Mouse (Mus musculus): Measurements from ENCODE around the gene Ptch1. TPM values are rescaled to one million over a fixed set of nuclear protein-coding genes. Genes with fewer than 3 reads are reported as not detected.

Ptch1 gene
- polyA plus RNA-seq, 1 experiment from 2014 or later, result 32.1 TPM

DNA sequence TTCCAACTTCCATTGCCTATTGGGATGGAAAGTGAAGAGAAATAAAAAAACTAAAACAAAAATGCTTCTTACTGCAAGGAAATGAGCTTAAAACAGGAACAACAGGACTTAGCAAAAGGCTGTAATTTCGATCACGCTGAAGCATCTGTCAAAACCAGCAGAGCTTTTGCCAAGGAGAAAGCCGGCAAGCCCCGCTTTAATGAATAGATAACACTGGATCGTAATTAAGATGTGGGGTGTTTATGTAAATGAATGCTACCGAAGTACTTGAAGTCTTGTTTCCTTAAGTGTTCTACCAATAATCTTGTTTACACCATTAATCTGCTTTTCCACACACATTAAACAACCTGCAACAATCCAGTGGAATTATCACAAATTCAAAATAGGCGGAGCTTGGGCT is 28.1 kb downstream of the Ptch1 start:
- no peak for ATAC-seq (ENCODE audit: insufficient read depth, low FRiP score, low read depth)
- no peak overlapping the region for H3K27ac ChIP-seq
- H3K9me3 ChIP-seq, result no peaks in the 10 kb centered on the region
- WGBS, result 54% methylated on average over 7 of the region's 7 CpGs
- no peaks in the 10 kb centered on the region for H3K27me3 ChIP-seq (replicated peaks)
- no peak overlapping the region for H3K4me3 ChIP-seq (replicated peaks)
- H3K4me2 ChIP-seq, result no peak overlapping the region
- H3K36me3 ChIP-seq, result peaks cover 33% of the 10 kb centered on the region
- H3K4me1 ChIP-seq, result peaks cover 23% of the 10 kb centered on the region; the same call in 1 of the 2 replicates
- H3K9ac ChIP-seq, result no peak overlapping the region

GRCm38 (mm10) chr13:63544967-63545253 is 28.5 kb downstream of the Ptch1 start:
- WGBS, result 24% methylated on average over 5 of the region's 5 CpGs
- H3K36me3 ChIP-seq, result peaks cover 36% of the 10 kb centered on the region
- ATAC-seq (ENCODE audit: insufficient read depth, low FRiP score, low read depth), result no peak

DNA sequence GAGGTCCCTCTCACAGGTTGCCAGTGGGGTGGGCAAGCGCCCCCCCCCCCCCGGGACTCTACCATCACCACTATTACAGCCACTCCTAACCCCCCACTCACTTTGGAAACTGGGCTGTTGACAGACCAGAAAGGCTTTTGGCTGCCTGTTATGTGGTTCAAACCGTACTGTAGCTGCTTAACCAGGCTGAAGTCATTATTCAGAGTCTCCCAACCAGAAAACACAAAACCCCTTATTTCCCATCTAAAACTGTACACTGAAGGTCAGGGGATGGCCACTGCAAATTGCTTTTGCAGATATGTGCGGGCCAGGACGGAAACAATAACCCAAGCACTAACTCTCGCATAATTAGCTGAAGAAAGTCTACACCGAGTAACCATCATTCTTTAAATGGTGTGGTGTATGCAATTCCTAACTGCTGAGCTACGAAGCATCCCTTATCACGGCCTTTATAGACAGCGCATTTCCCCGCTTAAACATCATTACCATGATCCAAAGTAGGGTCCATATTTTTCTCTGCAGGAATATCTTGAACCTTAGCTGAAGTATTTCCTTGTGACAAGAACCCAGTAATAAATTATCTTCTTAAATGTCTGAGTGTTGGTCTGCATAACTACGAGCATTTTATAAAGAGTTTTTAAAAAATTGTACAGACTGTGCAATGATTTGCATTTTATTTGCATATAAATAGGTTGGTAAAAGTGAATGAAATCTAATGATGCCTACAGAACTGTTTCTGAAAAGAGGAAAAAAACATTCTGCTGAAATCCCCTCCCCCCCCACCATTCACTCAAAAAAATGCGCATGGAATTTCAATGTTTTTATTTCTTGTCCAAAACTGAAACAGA is 29.1 kb downstream of the Ptch1 start:
- ATAC-seq (ENCODE audit: insufficient read depth, low FRiP score, low read depth), result no peak
- no peak overlapping the region for H3K27ac ChIP-seq
- no peak overlapping the region for H3K4me2 ChIP-seq
- H3K9me3 ChIP-seq, result no peaks in the 10 kb centered on the region
- H3K36me3 ChIP-seq, result peaks cover 41% of the 10 kb centered on the region
- WGBS, result 59% methylated on average over 13 of the region's 13 CpGs
- peaks cover 15% of the 10 kb centered on the region; the same call in 1 of the 2 replicates for H3K4me1 ChIP-seq
- no peak overlapping the region for H3K4me3 ChIP-seq (replicated peaks)
- no peak overlapping the region for H3K9ac ChIP-seq
- no peaks in the 10 kb centered on the region for H3K27me3 ChIP-seq (replicated peaks)

More at GRCm38 (mm10) chr13:63544967-63545253, 28.5 kb downstream of the Ptch1 start:
- no peak overlapping the region for H3K9ac ChIP-seq
- no peak overlapping the region for H3K27ac ChIP-seq
- H3K4me1 ChIP-seq, result peaks cover 20% of the 10 kb centered on the region; the same call in 1 of the 2 replicates
- H3K4me2 ChIP-seq, result no peak overlapping the region
- no peaks in the 10 kb centered on the region for H3K27me3 ChIP-seq (replicated peaks)
- no peaks in the 10 kb centered on the region for H3K9me3 ChIP-seq
- no peak overlapping the region for H3K4me3 ChIP-seq (replicated peaks)

- 0 out of 2 replicates have a peak, but pooled peaks cover 7% of the 10 kb centered on the region for H3K4me1 ChIP-seq
- H3K27me3 ChIP-seq (replicated peaks), result no peaks in the 10 kb centered on the region
- WGBS, result 49% methylated on average over 6 of the region's 6 CpGs
- ATAC-seq (ENCODE audit: insufficient read depth, low FRiP score, low read depth), result no peak
- H3K36me3 ChIP-seq, result peaks cover 50% of the 10 kb centered on the region
- no peak overlapping the region for H3K27ac ChIP-seq
- H3K4me3 ChIP-seq (replicated peaks), result no peak overlapping the region
- no peaks in the 10 kb centered on the region for H3K9me3 ChIP-seq
- H3K9ac ChIP-seq, result no peak overlapping the region
- H3K4me2 ChIP-seq, result no peak overlapping the region
Observed at GRCm38 (mm10) chr13:63543459-63543858, 29.9 kb downstream of the Ptch1 start.

- Histone ChIP-seq H3K27ac (no peak overlapping the region), H3K4me3 (replicated peaks) (no peak overlapping the region), H3K9me3 (no peaks in the 10 kb centered on the region), H3K4me1 (0 out of 2 replicates have a peak, but pooled peaks cover 4% of the 10 kb centered on the region), H3K36me3 (peaks cover 55% of the 10 kb centered on the region), H3K9ac (no peak overlapping the region), H3K4me2 (no peak overlapping the region), H3K27me3 (replicated peaks) (no peaks in the 10 kb centered on the region)
- 76% methylated on average over 3 of the region's 3 CpGs for WGBS
- no peak for ATAC-seq (ENCODE audit: insufficient read depth, low FRiP score, low read depth)
Observed at GRCm38 (mm10) chr13:63542796-63543384, 30.5 kb downstream of the Ptch1 start.

- Histone ChIP-seq H3K4me2 (no peak overlapping the region), H3K4me1 (0 out of 2 replicates have a peak, but pooled peaks cover 4% of the 10 kb centered on the region), H3K36me3 (peaks cover 62% of the 10 kb centered on the region), H3K4me3 (replicated peaks) (no peak overlapping the region), H3K27ac (no peak overlapping the region), H3K9ac (no peak overlapping the region), H3K9me3 (no peaks in the 10 kb centered on the region), H3K27me3 (replicated peaks) (no peaks in the 10 kb centered on the region)
- ATAC-seq (ENCODE audit: insufficient read depth, low FRiP score, low read depth), result no peak
Observed at GRCm38 (mm10) chr13:63541510-63541909, 31.9 kb downstream of the Ptch1 start.

GRCm38 (mm10) chr13:63540584-63540983 is 32.8 kb downstream of the Ptch1 start:
- 81% methylated on average over 12 of the region's 12 CpGs for WGBS
- H3K9me3 ChIP-seq, result no peaks in the 10 kb centered on the region
- no peak overlapping the region for H3K27ac ChIP-seq
- no peak overlapping the region for H3K9ac ChIP-seq
- no peaks in the 10 kb centered on the region for H3K27me3 ChIP-seq (replicated peaks)
- no peak overlapping the region for H3K4me3 ChIP-seq (replicated peaks)
- H3K36me3 ChIP-seq, result peaks cover 69% of the 10 kb centered on the region
- H3K4me2 ChIP-seq, result no peak overlapping the region
- H3K4me1 ChIP-seq, result no peaks in the 10 kb centered on the region
- ATAC-seq (ENCODE audit: insufficient read depth, low FRiP score, low read depth), result no peak

DNA sequence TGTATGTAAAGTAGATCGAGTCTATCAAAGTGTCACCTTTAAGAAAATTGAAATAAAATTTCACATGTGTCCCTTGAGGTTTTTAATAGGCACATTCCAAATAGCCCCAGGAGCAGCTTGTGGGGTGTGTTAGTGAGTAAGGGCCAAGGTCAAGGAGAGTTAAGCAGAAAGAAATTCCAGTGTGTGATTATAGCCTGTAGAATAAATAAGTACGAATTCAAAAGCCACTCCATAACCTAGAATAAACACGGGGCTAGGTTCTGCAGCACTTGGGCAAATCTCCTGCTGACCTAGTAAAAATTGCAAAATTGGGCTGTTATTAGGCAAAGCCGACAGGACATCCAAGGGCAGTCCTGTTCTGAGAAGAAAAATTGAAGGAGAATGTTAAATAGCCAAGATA is 38.4 kb downstream of the Ptch1 start:
- H3K4me1 ChIP-seq, result 0 out of 2 replicates have a peak, but pooled peaks cover 12% of the 10 kb centered on the region
- H3K36me3 ChIP-seq, result peaks cover 72% of the 10 kb centered on the region

GRCm38 (mm10) chr13:63530857-63531256 is 42.5 kb downstream of the Ptch1 start:
- Histone ChIP-seq H3K9ac (no peak overlapping the region), H3K36me3 (peaks cover 33% of the 10 kb centered on the region), H3K4me1 (peaks cover 37% of the 10 kb centered on the region), H3K4me3 (replicated peaks) (no peak overlapping the region), H3K27me3 (replicated peaks) (no peaks in the 10 kb centered on the region), H3K4me2 (no peak overlapping the region), H3K9me3 (no peaks in the 10 kb centered on the region), H3K27ac (peak overlapping the region; percentile 13; the same call in 1 of the 2 replicates)
- no peak for ATAC-seq (ENCODE audit: insufficient read depth, low FRiP score, low read depth)
- 73% methylated on average over 9 of the region's 9 CpGs for WGBS

More for the DNA sequence above, 38.4 kb downstream of the Ptch1 start:
- H3K4me3 ChIP-seq (replicated peaks), result no peak overlapping the region
- H3K27me3 ChIP-seq (replicated peaks), result no peaks in the 10 kb centered on the region
- WGBS, result 54% methylated on average over 4 of the region's 4 CpGs
- H3K4me2 ChIP-seq, result no peak overlapping the region
- ATAC-seq (ENCODE audit: insufficient read depth, low FRiP score, low read depth), result no peak
- H3K9ac ChIP-seq, result no peak overlapping the region
- no peak overlapping the region for H3K27ac ChIP-seq
- no peaks in the 10 kb centered on the region for H3K9me3 ChIP-seq

DNA sequence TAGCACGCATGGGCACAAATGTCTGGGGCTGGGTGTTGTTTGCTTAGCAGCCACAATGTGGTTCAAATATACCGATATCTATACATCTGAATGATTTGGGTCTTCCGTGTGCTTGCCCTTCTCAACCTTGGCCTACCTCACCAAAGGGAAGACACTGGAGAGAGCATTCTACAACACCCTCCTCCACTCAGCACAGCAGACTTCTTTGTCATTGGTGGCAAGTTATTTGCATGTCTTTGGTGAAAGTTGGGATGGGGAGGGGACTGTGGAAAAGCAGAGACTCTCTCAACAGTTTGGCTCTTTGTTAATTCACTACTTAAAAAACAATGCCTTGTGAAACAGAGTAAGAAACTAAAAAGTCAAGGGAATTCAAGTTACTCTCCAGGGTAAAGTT is 43.0 kb downstream of the Ptch1 start:
- H3K36me3 ChIP-seq, result peaks cover 28% of the 10 kb centered on the region
- H3K27me3 ChIP-seq (replicated peaks), result no peaks in the 10 kb centered on the region
- H3K4me1 ChIP-seq, result peaks cover 37% of the 10 kb centered on the region
- peak overlapping the region; percentile 13 for H3K27ac ChIP-seq
- no peak overlapping the region for H3K4me2 ChIP-seq
- WGBS, result 63% methylated on average over 3 of the region's 3 CpGs
- no peak overlapping the region for H3K9ac ChIP-seq
- no peaks in the 10 kb centered on the region for H3K9me3 ChIP-seq
- H3K4me3 ChIP-seq (replicated peaks), result no peak overlapping the region
- ATAC-seq (ENCODE audit: insufficient read depth, low FRiP score, low read depth), result no peak

GRCm38 (mm10) chr13:63529602-63530370 is 43.6 kb downstream of the Ptch1 start:
- peak overlapping the region; percentile 13 for H3K27ac ChIP-seq
- WGBS, result 44% methylated on average over 3 of the region's 3 CpGs
- no peak for ATAC-seq (ENCODE audit: insufficient read depth, low FRiP score, low read depth)
- no peaks in the 10 kb centered on the region for H3K27me3 ChIP-seq (replicated peaks)
- no peak overlapping the region for H3K9ac ChIP-seq
- peaks cover 25% of the 10 kb centered on the region for H3K36me3 ChIP-seq
- H3K4me1 ChIP-seq, result peaks cover 42% of the 10 kb centered on the region
- H3K4me2 ChIP-seq, result no peak overlapping the region
- H3K9me3 ChIP-seq, result no peaks in the 10 kb centered on the region
- no peak overlapping the region for H3K4me3 ChIP-seq (replicated peaks)

DNA sequence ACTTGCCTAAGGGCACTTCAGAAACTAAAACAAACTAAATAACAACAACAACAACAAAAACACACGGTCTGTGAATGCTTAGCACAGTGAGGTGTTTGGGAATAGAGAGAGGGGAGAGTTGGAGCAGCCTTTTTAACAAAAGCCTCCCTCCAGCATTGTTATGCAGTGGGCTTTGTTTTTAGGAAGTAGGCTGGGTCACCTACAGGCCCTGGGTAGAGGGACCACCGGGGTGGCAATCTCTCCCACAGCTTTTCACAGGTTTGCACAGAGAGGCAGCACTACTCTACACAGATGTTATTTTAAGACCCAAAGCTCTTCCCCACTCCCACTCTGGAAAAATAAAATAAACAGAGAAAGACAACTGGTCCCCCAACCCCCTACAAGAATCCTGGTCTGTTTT is 44.5 kb downstream of the Ptch1 start:
- H3K4me3 ChIP-seq (replicated peaks), result no peak overlapping the region
- ATAC-seq (ENCODE audit: insufficient read depth, low FRiP score, low read depth), result no peak
- H3K4me2 ChIP-seq, result no peak overlapping the region
- no peaks in the 10 kb centered on the region for H3K9me3 ChIP-seq
- H3K4me1 ChIP-seq, result peaks cover 47% of the 10 kb centered on the region
- H3K36me3 ChIP-seq, result peaks cover 17% of the 10 kb centered on the region
- H3K27ac ChIP-seq, result peak overlapping the region; percentile 88; the same call in 1 of the 2 replicates
- H3K9ac ChIP-seq, result no peak overlapping the region
- no peaks in the 10 kb centered on the region for H3K27me3 ChIP-seq (replicated peaks)
- WGBS, result 30% methylated on average over 2 of the region's 2 CpGs

All from stomach, embryonic 15.5 days (tissue).